Mouse (Mus musculus) layer of hippocampus, adult 9-11 months (tissue): ENCODE data around the gene Galc.
A peak's percentile ranks its signal among the peaks of the same experiment; 100 is the strongest.

Source experiments
- DNase-seq: peaks from one replicate; pipeline ENCODE4 v3.0.0; 2022

Galc gene

DNA sequence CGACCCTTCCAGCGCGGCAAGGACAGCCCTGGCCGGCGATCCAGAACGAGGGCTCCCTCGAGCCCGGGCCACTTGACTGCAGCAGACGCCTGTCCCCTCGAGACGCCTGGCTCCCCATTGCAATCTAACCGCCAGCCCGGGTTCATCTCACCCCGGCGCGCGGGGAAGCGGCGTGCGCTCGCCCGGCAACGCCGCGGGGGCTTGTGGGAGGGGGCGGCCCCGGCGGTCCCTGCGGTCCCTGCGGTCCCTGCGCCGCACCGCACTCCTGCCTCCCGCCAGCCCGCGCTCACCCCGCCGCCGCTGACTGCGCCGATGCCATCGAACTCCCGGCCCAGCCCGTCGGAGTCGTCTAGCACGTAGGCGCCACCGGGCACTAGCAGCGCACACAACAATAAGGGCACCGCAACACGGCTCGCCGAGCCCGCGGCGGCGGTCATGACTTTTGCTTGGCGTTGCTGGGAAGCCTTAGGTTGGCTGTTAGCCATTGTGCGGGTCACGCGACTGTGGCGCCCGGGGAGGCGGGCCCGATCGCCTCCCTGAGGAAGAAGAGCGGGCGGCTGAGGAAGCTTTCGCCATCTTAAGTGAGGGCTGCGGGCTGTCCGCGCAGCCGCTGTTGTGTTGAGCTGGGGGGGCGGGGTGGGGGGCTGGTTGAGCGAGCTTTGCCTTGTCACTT lies at the start of gene Galc:
Gene Galc (minus strand): TSS at position 615 of the 673 bp plus-strand sequence.
- peak; percentile 92 for DNase-seq

DNA sequence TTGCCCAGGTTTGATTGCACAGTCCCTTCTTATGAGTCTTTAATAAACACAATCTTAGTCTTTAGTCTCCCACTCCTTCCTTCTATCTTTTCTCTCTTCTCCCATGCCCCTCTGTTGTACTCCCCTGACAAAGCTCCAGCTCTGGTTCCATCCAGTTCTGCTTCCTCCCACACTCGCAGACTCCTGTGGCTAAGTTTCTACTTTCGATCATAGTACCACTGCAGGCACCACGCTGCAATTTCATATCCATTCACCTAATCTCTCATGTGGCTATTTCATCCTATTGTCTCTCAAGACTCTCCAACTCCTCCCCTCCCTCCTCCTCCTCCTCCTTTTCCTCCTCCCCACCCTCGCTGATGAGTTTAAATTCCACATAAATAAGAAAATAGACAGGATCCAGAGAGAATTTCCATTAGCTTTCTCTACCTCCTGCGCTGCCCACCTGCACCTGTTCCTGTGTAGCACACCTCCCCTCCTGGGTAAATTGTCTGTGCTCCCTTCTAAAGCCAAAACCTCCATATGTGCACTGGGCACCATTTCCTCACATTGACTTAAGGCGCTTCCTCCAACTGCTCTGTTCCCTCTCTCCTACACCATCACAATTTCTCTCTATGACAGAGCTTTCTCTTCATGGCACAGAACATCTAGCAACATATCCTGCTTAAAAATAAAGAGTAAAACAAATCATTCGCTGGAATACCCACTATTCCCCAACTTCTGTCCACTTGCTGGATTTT lies 48.1 kb upstream of the Galc start:
- DNase-seq = peak; percentile 38

DNA sequence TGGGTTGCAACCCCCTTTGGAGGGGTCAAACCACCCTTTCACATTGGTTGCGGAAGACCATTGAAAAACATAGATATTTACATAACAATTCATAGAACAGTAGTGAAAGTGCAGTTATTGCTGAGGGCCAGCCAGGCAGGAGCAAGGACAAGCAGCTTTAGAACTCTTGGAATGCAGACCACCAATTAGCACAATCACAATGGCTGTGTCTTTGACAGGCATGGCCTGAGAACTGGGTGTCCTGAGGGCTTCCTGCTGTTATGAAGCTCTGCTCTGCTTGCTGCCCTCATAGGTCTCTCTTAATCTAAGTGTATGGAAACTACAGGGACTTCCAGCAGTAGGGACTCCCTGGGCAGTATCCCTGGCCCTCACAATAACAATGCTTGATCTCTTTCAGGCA lies 43.8 kb upstream of the Galc start:
- no peak for DNase-seq

DNA sequence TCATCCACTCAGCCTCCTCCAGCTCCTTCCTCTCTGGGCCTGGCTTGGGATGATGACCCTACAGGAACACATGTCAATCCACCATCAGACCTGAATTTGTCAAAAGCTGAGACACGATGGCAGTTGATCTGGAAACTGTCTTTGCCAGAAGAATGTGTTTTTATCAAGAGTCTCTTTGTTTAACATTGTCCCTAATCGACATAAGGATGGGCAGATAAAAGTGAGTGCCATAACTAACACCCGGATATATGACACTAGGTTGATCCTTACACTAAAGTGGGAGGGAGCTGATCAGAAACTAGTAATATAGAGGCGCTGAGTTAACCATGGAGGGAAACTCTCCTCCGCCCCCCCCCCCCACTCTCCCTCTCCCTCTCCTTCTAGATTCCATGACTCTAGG lies 42.7 kb upstream of the Galc start:
- DNase-seq = no peak

DNA sequence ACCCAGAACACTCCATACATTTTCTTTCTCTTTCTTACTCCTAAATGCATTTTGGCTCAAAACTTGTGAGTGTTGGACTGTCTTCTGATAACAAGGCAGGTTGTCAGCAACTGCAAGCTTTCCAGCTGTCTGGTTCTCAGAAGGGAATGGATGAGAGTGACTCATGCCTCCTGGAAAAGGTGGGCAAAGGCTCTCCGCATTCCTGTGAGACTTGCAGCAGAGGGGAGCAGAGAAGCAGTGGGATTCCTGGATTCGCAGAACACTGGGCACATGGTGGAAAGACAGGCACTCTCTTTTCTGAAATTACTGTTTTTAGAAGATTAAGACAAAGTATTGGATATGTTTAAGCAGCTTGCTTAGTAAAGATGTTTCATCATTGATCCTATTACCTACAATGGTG lies 35.0 kb upstream of the Galc start:
- DNase-seq = no peak

DNA sequence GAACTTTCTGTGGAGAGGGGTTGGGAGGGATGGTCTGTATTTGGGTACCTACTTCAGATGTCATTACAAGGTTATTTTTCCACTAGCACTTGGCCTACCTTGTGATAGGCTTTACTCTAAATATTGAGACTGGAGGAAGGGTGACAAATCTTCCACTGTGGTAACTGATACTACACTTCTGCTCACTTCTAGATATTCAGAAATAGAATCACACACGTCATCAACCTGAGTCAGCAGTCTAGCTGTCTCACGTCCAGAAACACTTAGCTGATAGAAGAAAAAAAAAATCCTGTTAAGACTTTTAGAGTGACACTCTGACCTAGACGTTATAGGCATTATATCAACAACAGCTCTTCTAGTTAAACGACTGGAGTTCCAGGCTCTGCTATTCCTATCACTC lies 33.0 kb upstream of the Galc start:
- DNase-seq = no peak

DNA sequence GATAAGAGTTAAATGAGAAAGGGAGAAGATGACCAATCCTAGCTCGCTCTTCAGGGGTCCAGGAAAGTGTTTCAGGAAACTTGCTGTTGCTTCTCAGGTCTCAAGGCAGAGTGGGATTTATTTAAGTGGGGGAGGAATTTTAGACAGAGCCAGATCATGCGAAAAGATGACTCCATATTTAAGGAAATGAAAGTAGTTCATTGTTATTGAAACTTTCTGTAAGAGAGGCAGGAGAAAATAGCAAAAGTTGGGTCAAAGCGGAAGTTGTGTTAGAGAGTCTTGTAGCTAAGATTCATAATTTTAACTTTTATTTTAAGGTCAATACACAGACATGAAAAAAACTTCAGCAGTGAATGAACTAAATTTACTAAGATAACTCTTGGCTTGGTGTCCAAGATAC lies 31.2 kb upstream of the Galc start:
- DNase-seq = no peak

DNA sequence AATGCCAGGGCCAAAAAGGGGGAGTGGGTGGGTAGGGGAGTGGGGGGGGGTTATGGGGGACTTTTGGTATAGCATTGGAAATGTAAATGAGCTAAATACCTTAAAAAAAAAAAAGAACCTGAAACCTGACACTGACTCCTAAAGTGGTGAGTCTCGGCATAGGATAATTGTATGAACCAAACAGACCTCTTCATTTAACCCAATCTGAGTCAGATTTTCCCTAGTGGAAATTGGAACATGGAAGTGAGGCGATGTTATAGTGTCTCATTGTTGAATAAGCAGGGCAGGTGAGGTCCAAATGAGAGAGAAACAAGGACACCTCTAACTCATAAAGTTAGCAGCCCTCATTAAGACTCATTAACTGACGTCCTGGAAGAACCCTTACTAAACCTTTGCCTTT lies 25.2 kb upstream of the Galc start:
- DNase-seq = no peak

DNA sequence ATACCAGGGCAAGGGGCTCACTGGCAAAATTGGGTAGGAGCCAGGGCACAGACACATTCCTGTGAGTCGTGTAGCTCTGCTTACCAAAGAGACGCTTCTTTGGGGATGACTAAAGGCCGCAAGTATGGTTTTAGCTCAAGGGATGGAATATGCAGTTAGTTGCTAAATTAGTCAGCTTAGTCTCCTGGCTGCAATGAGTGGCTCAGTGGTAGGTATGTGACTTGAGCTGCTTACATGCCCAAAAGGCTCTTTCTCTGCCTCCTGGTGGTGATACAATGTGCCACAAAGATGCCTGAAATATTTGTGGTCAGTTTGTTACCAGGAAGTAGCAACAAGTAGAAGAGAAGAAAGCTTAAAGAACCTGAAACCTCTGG lies 24.2 kb upstream of the Galc start:
- no peak for DNase-seq

DNA sequence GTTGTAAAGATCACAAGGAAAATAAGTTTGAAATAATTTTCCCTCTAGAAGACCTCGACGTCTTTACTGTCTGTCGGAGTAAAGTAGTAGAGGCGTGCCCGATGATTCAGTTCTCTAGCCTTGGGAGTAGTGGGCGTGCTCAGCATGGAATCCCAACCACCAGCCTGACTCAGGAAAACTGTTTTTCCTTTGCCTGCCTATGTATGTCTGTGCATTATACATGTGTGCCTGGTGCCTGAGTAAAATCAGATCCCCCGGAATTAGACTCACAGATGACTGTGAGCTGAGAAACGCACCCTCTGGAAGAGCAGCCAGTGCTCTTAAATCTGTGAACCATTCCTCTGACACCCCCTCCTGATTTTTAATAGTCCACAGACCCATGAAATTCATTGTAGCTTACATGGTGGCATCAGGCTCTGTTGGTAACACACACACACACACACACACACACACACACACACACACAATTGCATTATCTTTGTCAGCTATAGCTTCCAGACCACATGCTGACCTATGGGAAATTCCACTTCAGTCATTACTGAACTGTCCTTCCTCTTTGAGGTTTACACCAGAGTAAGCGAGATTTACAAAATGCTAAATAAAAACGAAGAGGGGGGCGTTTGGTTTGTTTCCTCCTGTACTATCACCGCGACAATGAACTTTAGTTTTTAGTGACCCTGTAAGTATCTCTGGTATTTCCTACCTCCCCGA lies 23.7 kb upstream of the Galc start:
- peak; percentile 29 for DNase-seq

DNA sequence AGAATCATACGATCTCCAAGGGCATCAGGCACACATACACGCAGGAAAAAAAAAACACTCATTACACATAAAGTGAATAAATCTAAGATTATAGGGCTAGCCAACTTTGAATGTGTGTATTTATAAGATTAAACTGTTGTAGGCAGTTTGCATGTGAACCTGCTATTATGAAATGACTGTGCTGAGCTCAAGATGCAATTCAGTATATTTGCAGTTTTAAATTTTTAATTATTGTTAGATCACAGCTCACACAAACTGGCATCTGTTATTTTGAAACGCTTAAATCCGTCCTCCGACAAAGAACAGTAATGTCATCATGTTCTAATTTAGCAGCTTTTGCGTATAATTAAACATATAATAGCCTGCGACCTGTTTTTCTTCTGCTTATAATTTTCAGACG lies 21.7 kb upstream of the Galc start:
- no peak for DNase-seq

DNA sequence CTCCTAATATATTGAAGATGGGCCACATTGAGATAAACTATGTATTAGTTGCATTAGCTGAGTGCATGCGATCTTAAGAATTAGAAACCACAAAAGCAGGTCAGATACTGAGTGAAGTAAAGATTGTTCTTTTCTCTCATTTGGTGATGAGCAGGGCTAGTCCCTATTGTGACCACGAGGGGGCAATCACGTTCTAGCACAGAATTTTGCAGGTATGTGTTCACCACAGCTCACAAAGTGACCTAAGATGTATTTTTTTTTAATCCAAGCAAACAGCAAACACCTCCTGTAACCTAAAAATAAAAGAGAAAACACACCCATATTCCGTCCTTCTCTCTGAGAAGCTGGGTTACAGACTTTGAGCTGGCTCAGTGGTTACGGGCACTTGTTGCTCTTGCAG lies 21.3 kb upstream of the Galc start:
- DNase-seq = peak; percentile 45

DNA sequence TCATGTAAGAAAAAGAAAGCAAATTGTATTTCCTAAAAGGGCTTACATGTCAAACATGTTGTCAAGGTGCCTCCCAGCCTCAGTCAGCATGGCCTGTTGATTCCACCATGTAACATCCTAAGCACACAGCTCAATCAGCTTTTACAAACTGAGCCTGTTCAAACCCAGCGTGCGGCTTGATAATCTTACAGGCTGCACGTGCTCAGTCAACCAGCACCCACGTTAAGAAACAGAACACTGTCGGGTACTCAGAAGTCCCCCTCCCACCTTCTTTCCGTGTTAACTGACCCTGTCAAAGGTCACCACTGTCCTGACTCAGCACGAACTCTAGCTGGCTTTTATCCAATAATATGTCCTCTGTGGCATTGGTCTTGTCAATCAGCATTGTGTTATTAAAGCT lies 13.2 kb upstream of the Galc start:
- DNase-seq = no peak

DNA sequence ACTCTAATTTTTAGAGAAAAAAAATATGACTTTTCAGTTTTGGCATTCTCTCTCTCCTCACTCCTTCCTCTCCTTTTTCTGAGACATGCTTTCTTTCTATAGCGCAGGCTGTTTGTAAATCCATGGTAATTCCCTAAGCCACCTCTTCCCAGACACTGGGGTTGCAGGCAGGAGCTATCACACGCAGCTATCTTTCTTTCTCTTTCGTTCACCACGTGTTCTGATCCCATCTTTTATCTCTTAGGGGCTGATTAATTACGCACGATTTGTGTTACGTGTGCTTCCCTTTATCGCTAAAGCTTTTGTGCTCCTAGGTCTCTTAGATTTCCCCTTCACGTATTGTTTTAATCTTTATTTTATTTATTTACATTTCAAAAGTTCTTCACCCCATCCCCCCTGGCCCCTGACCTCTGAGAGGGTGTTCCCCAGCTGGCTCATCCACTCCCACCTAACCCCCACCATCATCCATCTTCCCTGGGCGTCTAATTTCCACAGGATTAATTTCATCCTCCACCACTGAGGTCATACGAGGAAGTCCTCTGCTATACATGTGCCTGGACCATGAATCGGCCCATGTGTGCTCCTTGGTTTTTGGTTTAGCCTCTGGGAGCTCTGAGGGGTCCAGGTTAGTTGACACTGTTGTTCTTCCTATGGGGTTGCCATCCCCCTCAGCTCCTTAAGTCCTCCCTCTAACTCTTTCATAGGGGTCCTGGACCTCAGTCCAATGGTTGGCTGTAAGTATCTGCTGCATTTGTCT lies 11.7 kb upstream of the Galc start:
- DNase-seq = no peak

DNA sequence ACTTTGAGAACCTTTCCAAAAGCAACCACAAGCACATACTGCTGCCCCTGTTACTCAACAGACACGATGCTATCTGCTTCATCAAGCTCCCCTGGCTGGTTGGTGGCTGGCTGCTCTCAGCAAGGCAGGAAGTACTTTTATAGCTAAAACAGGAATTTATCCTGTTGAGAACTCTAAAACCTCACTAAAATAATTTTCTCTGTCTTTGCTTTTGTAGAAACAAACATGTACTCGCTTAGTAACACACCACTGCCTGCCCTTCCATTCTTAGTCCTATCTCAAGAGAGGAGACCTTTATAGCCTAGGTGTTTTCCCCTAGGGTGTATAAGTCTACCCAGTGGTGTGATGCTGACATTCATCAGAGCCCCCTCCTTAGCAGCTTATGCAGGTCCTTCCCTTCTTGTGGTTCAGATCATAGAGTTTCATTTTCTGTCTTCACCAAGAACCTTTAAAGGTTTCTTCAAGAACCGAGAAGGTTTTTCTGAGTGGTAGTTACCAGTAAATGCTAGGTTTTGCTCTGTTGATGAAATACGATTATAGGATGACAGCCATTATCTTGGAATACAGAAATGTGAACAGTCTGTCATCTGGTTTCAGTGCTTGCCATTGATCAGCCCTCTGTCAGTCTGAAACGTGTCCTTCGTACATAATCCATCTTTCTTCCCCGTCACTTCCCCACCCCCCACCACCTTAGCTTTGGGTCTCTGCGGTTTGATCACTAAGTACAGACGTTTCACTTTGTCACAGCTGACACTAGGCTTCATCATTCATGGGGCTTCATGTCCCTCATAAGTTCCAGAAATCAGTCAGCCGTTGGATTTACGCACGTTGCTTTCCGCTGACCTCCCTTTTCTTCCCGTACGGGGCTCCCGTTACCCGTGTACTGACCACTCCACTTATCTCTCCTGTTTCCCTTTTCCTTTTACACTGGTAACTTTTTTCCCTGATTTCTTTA lies 10.8 kb upstream of the Galc start:
- DNase-seq = no peak

DNA sequence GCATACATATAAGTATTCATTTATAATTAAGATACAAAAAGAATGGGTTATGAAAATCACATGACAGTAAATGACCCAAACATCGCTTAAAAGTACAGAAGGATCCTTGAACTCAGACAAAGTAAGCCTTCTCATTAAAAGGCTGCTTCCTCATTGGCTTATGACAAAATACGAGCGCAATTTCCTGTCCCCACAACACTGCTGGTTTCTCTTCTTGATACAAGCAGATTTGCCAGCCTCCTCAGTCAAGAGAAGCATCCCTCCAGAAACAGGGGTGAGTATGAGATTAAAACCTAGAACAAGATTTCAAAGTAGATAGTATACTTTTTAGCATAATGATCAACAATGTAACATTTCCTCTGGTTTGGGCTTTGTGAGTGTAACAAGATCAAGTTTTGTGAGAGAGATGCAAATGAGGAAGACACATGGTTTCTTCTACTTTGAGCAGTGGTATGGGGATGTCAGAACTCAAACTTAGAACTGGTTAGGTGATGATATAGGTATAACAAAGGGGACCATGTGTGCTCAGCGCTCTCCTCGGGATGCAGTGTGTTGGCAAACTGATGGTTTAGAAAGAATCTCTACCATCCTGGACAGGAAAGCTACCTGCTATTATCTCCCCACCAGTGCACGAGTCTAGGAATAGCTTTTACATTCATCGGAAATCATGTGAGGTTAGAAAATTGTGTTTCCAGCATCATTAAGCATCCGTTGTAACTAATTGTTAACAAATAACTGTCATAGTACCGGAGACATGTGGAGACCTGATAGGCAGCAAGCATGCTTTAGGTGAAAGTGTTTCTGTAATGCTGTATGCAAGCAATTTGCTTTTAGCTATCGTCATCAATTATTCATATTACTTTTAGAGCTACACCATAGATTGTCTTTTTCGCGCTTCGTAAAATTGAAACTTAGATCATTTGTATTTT lies 9.4 kb upstream of the Galc start, which contains the start of gene Gpr65:
Gene Gpr65 (plus strand): TSS at position 195 of the 929 bp plus-strand sequence.
- DNase-seq = no peak

DNA sequence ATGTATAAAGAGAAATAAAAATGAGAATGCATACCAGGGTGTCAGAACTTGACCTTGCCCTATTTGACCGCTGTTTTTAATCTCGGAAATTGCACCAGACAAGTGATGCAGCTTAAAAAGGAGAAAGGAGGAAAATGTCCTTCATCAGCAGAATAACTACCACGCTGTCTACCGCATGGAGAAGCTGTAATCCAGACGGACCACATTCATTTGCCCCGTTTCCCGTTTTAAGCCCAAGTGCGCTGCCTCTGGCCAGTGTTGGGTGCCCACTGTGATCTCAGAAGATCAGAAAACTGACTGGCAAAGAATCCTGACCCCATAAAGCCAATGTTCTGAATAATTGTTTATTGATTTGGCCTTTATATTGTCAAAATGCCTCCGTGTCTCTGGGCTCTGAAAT lies 6.4 kb upstream of the Galc start:
- no peak for DNase-seq

DNA sequence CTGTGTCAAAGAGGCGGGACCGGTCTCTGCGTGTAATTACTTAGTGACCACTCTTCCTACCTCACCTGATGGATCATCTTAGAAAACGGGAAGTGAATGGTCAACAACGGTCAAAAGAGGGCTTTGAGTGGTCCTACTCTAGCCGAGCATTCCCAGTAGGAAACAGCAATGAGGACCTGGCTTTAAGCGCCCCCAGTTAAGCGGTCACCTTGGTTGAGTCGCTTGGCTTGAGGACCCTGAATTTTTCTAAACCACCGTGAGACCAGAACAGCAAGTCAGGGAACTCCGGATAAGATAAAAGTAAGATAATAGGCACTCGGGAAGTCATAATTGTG lies 226 bp upstream of the Galc start:
- no peak for DNase-seq

DNA sequence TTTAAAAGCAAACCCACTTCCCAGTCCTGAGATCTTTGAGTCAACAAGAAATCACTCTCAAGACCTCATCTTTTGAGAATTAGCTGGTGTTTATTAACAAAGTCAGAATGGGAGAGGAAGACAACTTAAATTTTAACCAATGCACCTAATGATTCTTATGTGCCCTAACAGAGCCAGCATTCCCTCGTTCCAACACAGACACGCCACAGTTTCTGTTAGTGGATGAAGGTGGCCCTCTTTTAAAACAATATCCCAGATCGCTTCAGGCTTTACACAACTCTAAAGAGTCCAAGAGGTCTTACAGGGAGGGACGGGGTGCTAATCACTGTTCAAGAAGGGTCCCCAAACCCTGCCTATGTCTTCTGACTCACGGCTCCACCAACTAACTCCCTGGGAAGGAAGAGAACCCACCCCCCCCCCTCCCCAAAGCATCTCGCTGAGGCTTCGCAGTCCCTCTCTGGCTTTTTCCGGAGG lies 851 bp downstream of the Galc start:
- DNase-seq = no peak

DNA sequence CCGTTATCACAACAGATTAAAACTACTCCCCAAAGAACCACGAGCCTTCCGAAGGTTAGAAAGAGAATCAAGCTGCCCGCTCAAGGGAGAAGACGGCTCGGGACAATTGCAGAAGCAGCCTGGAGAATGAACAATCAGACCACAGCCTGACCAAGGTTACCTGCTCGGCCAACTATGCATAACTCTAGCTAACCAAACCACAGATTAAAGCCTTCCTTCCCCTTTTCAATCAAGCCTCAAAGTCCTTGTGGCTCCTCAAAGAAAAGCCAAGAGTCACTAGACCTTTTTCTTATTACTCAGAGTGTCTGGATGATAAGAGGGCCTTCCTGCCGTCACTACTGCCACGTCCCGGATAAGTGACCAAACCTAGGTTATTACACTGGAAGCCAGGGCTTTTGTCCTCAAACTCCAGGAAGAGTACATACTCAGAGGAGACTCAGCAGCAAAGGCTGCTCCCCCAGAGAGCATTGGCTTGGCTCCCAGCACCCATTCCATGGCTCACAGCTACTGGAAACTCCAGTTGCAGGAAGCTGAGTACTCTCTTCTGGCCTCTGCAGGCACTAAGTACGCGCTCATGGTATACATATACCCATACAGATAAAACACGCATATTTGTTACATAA lies 3.8 kb downstream of the Galc start:
- DNase-seq = no peak

DNA sequence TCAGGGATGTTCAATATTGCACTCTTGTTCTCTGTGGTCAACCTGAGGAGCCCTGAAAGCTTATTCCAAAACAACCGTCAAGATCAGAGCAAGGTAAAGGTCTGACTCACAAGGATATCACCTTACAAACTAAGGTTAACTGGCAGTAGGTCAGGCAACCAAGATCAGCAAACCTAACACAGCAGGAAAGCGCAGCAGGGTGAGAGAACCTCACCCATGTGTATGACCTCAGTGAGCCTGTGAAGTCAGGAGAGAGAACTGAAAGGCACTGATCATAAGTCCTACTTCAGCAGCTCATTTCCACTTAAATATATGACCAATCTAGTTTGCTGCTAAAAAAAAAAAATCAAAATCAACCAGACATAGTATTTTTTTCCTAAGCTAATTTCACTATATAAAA lies 6.8 kb downstream of the Galc start:
- DNase-seq = no peak
